Mouse (Mus musculus): ENCODE measurements around the gene Dcp1b. TPM values are rescaled to one million over a fixed set of nuclear protein-coding genes. Genes with fewer than 3 reads are reported as not detected.
"Not testable (repeated sequence)": the region's sequence is repeated elsewhere in the genome, so short reads cannot be mapped to it uniquely, and the experiment has no call there.

Gene Dcp1b
- polyA plus RNA-seq, 1 experiment from 2014 or later = 14.1 TPM

DNA sequence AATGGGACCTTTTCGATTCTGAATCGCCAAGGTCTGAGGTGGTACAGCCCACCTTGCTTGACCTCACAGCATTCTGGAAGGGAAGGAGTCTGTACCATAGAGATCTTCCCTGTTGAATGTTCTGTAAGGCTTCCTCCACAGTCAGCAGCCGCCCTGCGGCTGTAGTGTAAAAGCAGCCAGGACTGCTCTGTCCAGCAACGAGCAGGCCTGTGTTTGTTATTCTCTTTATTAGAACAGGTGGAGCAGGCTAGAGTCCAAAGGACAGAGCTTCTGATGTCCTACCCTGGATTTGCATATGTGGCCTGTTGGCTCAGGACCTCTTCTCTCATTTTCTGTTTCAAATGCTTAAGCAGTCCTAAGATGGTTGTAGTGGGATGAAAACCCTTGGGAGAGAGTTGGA is 25.3 kb downstream of the Dcp1b start:
- ATAC-seq (no peak), DNase-seq (ENCODE audit: low spot score) (no peak)
- Histone ChIP-seq H3K9ac (ENCODE audit: low read length) (no peak overlapping the region), H3K9me3 (replicated peaks; ENCODE audit: control insufficient read depth, low read length) (no peaks in the 10 kb centered on the region), H3K36me3 (ENCODE audit: control insufficient read depth, insufficient read depth, low read length) (peaks cover 21% of the 10 kb centered on the region), H3K27ac (ENCODE audit: low read depth, low read length) (no peak overlapping the region), H3K27me3 (replicated peaks; ENCODE audit: control insufficient read depth, insufficient read depth, low read length) (no peaks in the 10 kb centered on the region), H3K4me3 (ENCODE audit: low read depth, low read length) (no peak overlapping the region), H3K4me1 (ENCODE audit: control insufficient read depth, insufficient read depth, low read length) (peaks cover 25% of the 10 kb centered on the region), H3K4me2 (ENCODE audit: low read length) (no peak overlapping the region)
- 86% methylated on average over 5 of the region's 5 CpGs for WGBS

DNA sequence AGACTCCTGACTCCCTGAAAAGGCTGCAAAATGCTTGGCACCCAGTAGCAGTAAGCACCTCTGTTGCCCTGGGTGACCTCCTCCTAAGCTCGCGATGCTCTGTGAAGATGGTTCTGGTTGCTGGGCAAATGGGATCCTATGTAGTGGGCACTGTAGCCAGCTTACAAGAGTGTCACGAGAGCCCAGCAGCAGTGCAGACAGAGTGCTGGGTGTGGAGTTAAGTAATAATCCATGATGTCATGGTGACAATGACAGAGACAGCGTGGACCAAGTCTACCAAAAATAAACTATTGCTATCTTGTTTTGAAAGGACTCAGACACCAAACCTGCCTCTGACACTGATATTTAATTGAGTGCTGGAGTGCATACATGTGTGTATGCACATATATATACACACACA is 26.5 kb downstream of the Dcp1b start:
- DNase-seq (ENCODE audit: low spot score) = no peak
- Histone ChIP-seq H3K4me2 (ENCODE audit: low read length) (no peak overlapping the region), H3K4me1 (ENCODE audit: control insufficient read depth, insufficient read depth, low read length) (peaks cover 27% of the 10 kb centered on the region), H3K27ac (ENCODE audit: low read depth, low read length) (no peak overlapping the region), H3K9me3 (replicated peaks; ENCODE audit: control insufficient read depth, low read length) (no peaks in the 10 kb centered on the region), H3K36me3 (ENCODE audit: control insufficient read depth, insufficient read depth, low read length) (peaks cover 26% of the 10 kb centered on the region), H3K27me3 (replicated peaks; ENCODE audit: control insufficient read depth, insufficient read depth, low read length) (no peaks in the 10 kb centered on the region), H3K4me3 (ENCODE audit: low read depth, low read length) (no peak overlapping the region), H3K9ac (ENCODE audit: low read length) (no peak overlapping the region)
- 97% methylated on average over 4 of the region's 4 CpGs for WGBS
- no peak for ATAC-seq

DNA sequence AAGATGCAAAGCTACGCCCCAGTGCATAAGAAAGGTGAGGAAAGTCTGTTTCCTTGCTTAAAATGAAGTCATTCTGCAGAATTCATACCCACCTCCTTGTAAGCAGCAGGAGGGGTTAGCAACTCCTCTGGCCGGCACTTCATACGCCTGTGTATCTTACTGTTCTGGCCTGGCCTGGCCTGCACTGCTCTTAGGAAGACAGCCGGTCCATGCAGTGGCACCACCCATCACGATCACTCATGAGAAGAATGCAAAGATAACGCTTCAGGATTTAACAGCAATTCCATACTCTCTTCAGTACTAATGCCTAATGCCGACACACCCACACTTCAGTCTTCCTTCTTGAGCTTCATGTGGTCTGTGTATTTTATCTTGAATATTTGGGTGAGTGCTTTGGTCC is 29.2 kb downstream of the Dcp1b start:
- DNase-seq (ENCODE audit: low spot score) (no peak), ATAC-seq (no peak)
- Histone ChIP-seq H3K27me3 (replicated peaks; ENCODE audit: control insufficient read depth, insufficient read depth, low read length) (no peaks in the 10 kb centered on the region), H3K36me3 (ENCODE audit: control insufficient read depth, insufficient read depth, low read length) (peaks cover 26% of the 10 kb centered on the region), H3K4me3 (ENCODE audit: low read depth, low read length) (no peak overlapping the region), H3K27ac (ENCODE audit: low read depth, low read length) (no peak overlapping the region), H3K4me2 (ENCODE audit: low read length) (no peak overlapping the region), H3K9ac (ENCODE audit: low read length) (no peak overlapping the region), H3K9me3 (replicated peaks; ENCODE audit: control insufficient read depth, low read length) (no peaks in the 10 kb centered on the region), H3K4me1 (ENCODE audit: control insufficient read depth, insufficient read depth, low read length) (peaks cover 9% of the 10 kb centered on the region)
- 90% methylated on average over 7 of the region's 7 CpGs for WGBS

DNA sequence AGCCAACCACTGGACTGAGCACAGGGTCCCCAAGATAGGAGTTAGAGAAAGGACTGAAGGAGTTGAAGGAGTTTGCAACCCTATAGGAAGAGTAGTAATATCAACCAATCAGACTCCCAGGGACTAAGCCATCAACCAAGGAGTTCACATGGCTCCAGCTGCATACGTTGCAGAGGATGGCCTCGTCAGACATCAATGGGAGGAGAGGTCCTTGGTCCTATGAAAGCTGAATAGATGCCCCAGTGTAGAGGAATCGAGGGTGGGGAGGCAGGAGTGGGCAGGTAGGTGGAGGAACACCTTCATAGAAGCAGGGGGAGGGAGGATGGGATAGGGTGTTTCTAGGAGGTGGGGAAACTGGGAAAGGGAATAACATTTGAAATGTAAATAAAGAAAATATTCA is 29.9 kb downstream of the Dcp1b start:
- no peak overlapping the region for H3K27ac ChIP-seq (ENCODE audit: low read depth, low read length)
- H3K4me1 ChIP-seq (ENCODE audit: control insufficient read depth, insufficient read depth, low read length) = 0 out of 2 replicates have a peak, but pooled peaks cover 3% of the 10 kb centered on the region
- H3K36me3 ChIP-seq (ENCODE audit: control insufficient read depth, insufficient read depth, low read length) = peaks cover 26% of the 10 kb centered on the region
- no peaks in the 10 kb centered on the region for H3K9me3 ChIP-seq (replicated peaks; ENCODE audit: control insufficient read depth, low read length)
- H3K9ac ChIP-seq (ENCODE audit: low read length) = no peak overlapping the region
- H3K4me2 ChIP-seq (ENCODE audit: low read length) = no peak overlapping the region
- WGBS = 57% methylated on average over 3 of the region's 3 CpGs
- DNase-seq (ENCODE audit: low spot score) (no peak), ATAC-seq (no peak)
- no peaks in the 10 kb centered on the region for H3K27me3 ChIP-seq (replicated peaks; ENCODE audit: control insufficient read depth, insufficient read depth, low read length)
- no peak overlapping the region for H3K4me3 ChIP-seq (ENCODE audit: low read depth, low read length)

DNA sequence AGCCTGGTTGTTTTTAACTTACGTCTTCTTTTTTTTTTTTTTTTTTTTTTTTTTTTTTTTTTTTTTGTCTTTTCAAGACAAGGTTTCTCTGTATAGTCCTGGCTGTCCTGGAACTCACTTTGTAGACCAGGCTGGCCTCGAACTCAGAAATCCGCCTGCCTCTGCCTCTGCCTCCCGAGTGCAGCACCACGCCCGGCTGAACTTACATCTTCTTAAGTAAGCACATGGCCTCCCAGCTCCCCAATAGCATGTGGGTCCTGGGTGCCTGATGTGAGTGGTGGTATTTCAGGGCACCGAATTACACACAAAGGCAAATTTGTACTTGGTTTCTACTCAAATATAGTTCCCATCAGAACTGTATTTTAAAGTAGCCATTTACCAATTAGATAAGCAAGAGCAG is 31.0 kb downstream of the Dcp1b start:
- peaks cover 21% of the 10 kb centered on the region for H3K36me3 ChIP-seq (ENCODE audit: control insufficient read depth, insufficient read depth, low read length)
- not testable (repeated sequence) for H3K9ac ChIP-seq (ENCODE audit: low read length); DNase-seq (ENCODE audit: low spot score); ATAC-seq; H3K4me3 ChIP-seq (ENCODE audit: low read depth, low read length); H3K9me3 ChIP-seq (replicated peaks; ENCODE audit: control insufficient read depth, low read length); H3K4me2 ChIP-seq (ENCODE audit: low read length); H3K27me3 ChIP-seq (replicated peaks; ENCODE audit: control insufficient read depth, insufficient read depth, low read length); H3K27ac ChIP-seq (ENCODE audit: low read depth, low read length); H3K4me1 ChIP-seq (ENCODE audit: control insufficient read depth, insufficient read depth, low read length)
- 89% methylated on average over 7 of the region's 7 CpGs for WGBS

DNA sequence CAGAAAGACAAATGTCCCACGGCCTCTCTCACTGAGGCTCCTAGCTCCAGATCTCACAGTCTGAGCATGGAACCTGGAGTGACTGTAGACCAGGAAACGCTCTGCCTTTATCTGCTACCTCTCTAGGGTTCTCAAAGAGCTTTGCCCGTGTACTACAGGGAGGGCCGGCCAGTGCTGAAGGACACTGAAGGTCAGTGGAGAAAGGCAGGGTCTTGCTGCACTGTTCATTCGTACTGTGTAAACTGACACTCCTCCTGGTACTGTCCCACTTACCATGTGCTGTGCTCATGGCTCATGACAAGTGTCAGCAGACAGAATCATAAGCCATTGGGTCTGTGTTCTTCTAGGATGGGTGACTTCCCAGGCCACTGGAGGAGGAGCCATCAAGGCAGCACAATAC is 38.3 kb downstream of the Dcp1b start:
- H3K4me3 ChIP-seq (ENCODE audit: low read depth, low read length) = no peak overlapping the region
- 90% methylated on average over 5 of the region's 5 CpGs for WGBS

DNA sequence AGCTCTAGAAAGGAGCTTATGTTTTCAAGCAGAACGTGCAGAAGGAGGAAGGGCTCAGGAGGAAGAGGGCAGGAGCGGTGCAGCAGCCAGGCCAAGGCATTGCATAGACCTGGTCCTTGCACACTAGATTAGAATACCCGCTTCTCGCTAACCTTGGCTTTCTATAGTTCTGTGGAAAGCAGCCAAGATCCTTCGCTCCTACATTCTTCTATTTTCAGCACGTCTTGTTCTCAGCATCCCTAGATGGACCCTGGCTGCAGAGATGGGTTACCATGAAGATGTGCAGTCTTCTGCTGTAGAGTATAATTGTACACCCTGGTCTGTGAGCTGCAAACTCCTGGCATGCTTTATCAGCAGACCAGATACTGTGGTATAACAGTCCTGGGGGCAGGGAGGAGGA is 39.1 kb downstream of the Dcp1b start:
- Histone ChIP-seq H3K27me3 (replicated peaks; ENCODE audit: control insufficient read depth, insufficient read depth, low read length) (no peaks in the 10 kb centered on the region), H3K4me2 (ENCODE audit: low read length) (no peak overlapping the region), H3K36me3 (ENCODE audit: control insufficient read depth, insufficient read depth, low read length) (peaks cover 48% of the 10 kb centered on the region), H3K4me1 (ENCODE audit: control insufficient read depth, insufficient read depth, low read length) (no peaks in the 10 kb centered on the region), H3K9ac (ENCODE audit: low read length) (no peak overlapping the region), H3K27ac (ENCODE audit: low read depth, low read length) (no peak overlapping the region), H3K9me3 (replicated peaks; ENCODE audit: control insufficient read depth, low read length) (no peaks in the 10 kb centered on the region), H3K4me3 (ENCODE audit: low read depth, low read length) (no peak overlapping the region)
- 78% methylated on average over 6 of the region's 6 CpGs for WGBS
- DNase-seq (ENCODE audit: low spot score) = no peak
- ATAC-seq = no peak

More for the DNA sequence above, 38.3 kb downstream of the Dcp1b start:
- Histone ChIP-seq H3K27ac (ENCODE audit: low read depth, low read length) (no peak overlapping the region), H3K36me3 (ENCODE audit: control insufficient read depth, insufficient read depth, low read length) (peaks cover 45% of the 10 kb centered on the region), H3K9ac (ENCODE audit: low read length) (no peak overlapping the region), H3K4me2 (ENCODE audit: low read length) (no peak overlapping the region), H3K27me3 (replicated peaks; ENCODE audit: control insufficient read depth, insufficient read depth, low read length) (no peaks in the 10 kb centered on the region), H3K9me3 (replicated peaks; ENCODE audit: control insufficient read depth, low read length) (no peaks in the 10 kb centered on the region), H3K4me1 (ENCODE audit: control insufficient read depth, insufficient read depth, low read length) (no peaks in the 10 kb centered on the region)
- DNase-seq (ENCODE audit: low spot score) (no peak), ATAC-seq (no peak)

DNA sequence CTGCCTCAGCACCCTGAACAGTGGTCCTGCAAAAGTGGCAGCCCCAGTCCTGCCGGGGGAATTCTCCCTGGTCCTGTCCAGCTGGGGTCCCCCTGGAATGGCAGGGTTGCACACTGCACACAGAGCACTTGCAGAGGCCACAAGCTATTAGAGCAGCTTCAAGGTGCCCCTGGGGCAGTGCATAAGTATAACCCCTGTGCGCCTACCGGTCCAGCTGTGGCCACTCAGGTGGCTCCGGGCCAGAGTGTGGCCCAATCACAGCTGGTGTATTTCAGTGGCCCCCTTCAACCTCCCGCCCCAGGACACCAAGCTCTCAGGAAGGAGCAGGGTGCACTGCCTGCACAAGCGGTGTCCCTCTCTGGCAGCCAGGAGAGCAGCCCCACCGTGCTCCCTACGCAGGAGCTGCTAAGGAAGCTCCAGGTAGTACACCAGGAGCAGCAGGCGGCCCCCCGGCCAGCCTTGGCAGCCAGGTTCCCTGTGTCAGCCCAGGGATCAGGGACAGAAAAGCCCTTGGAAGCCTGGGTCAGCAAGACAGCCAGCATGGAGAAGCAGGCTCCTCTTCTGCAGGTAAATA is 40.1 kb downstream of the Dcp1b start:
- Histone ChIP-seq H3K9ac (ENCODE audit: low read length) (no peak overlapping the region), H3K4me3 (ENCODE audit: low read depth, low read length) (no peak overlapping the region), H3K27me3 (replicated peaks; ENCODE audit: control insufficient read depth, insufficient read depth, low read length) (no peaks in the 10 kb centered on the region), H3K27ac (ENCODE audit: low read depth, low read length) (no peak overlapping the region), H3K9me3 (replicated peaks; ENCODE audit: control insufficient read depth, low read length) (no peaks in the 10 kb centered on the region), H3K4me1 (ENCODE audit: control insufficient read depth, insufficient read depth, low read length) (no peaks in the 10 kb centered on the region), H3K4me2 (ENCODE audit: low read length) (no peak overlapping the region), H3K36me3 (ENCODE audit: control insufficient read depth, insufficient read depth, low read length) (peaks cover 48% of the 10 kb centered on the region)
- ATAC-seq (no peak), DNase-seq (ENCODE audit: low spot score) (no peak)
- WGBS = 95% methylated on average over 10 of the region's 10 CpGs

DNA sequence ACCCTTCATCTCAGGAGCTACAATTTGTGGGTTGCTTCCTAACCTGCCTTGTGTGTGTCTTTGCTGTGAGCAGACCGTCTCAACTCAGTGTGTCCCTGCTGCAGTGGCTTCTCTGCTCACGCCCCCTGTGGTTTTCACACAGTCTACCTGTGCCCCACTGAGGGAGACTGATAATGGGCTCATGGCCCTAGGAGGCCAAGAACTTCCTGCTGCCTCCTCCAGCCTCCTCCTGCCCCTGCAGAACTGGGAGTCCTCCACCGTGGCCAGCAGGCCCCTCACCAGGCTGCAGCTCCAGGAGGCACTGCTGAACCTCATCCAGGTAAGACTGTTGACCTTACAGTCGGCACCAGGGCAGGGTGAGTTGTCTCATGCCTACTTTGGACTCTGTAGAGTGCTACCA is 42.6 kb downstream of the Dcp1b start:
- H3K4me1 ChIP-seq (ENCODE audit: control insufficient read depth, insufficient read depth, low read length) = no peaks in the 10 kb centered on the region
- DNase-seq (ENCODE audit: low spot score) (no peak), ATAC-seq (no peak)
- WGBS = 66% methylated on average over 4 of the region's 4 CpGs
- H3K9ac ChIP-seq (ENCODE audit: low read length) = no peak overlapping the region
- no peak overlapping the region for H3K27ac ChIP-seq (ENCODE audit: low read depth, low read length)
- no peaks in the 10 kb centered on the region for H3K27me3 ChIP-seq (replicated peaks; ENCODE audit: control insufficient read depth, insufficient read depth, low read length)
- H3K4me3 ChIP-seq (ENCODE audit: low read depth, low read length) = no peak overlapping the region
- H3K4me2 ChIP-seq (ENCODE audit: low read length) = no peak overlapping the region
- H3K36me3 ChIP-seq (ENCODE audit: control insufficient read depth, insufficient read depth, low read length) = peaks cover 58% of the 10 kb centered on the region
- no peaks in the 10 kb centered on the region for H3K9me3 ChIP-seq (replicated peaks; ENCODE audit: control insufficient read depth, low read length)

All from forebrain, embryonic 14.5 days (tissue).